Comparison of ENCODE assay signal across 10 mouse cellular contexts in genomic region chr4:62643401-62643800, GRCm38 (mm10).
A peak's percentile ranks its signal among the peaks of the same experiment; 100 is the strongest.
DNase-seq lines count a peak whose midpoint lies in the region; ATAC-seq lines count a peak whose summit lies in the region.
"Had no signal": no experiment of that assay in that cellular context is flagged by ENCODE, and none has a peak within 500 bp of the region (broad histone marks: within the 10 kb centered on the region; RNA-seq: fewer than 3 reads in every experiment).

No protein-coding gene starts in this region.

- H3K4me3 ChIP-seq in heart, embryonic 15.5 days: no peak overlapping the region
- H3K4me3 ChIP-seq: embryonic facial prominence, embryonic 13.5 days had no signal

- H3K36me3 ChIP-seq in heart, embryonic 15.5 days: no peaks in the 10 kb centered on the region
- H3K36me3 ChIP-seq: embryonic facial prominence, embryonic 13.5 days had no signal

- H3K27me3 ChIP-seq in heart, embryonic 15.5 days: no peaks in the 10 kb centered on the region; the same call in 1 of the 2 replicates
- H3K27me3 ChIP-seq: CH12.LX; embryonic facial prominence, embryonic 13.5 days had no signal

- peak overlapping the region; percentile 77 for H3K27ac ChIP-seq in heart, embryonic 15.5 days

- no peaks in the 10 kb centered on the region for H3K9me3 ChIP-seq in heart, embryonic 15.5 days (replicated peaks)
- H3K9me3 ChIP-seq: embryonic facial prominence, embryonic 13.5 days had no signal

- ATAC-seq in heart, embryonic 15.5 days (replicated peaks; ENCODE audit: insufficient number of reproducible peaks, insufficient read depth, low FRiP score, low read depth): no peak

- H3K4me2 ChIP-seq in heart, embryonic 15.5 days: no peak overlapping the region
- H3K4me2 ChIP-seq: embryonic facial prominence, embryonic 13.5 days had no signal

- intact Hi-C loops in heart, postnatal 36 days (cut with DNase I): loop anchor here (2.0 kb wide), 1 partner anchor 21 kb away; no protein-coding TSS in a partner anchor

- peaks cover 47% of the 10 kb centered on the region for H3K4me1 ChIP-seq in heart, embryonic 15.5 days (replicated peaks)

- 67% methylated on average over 8 of the region's 8 CpGs for WGBS in heart, embryonic 15.5 days

- DNase-seq in heart, adult 11 months: peak; percentile 98
- no peak for DNase-seq in heart, postnatal 36 days
- peak; percentile 65 for DNase-seq in adrenal gland, postnatal 14 days
- DNase-seq in kidney, postnatal 36 days: peak; percentile 53 to 62
- no peak for DNase-seq in urinary bladder, postnatal 14 days (ENCODE audit: low spot score)
- no peak for DNase-seq in frontal cortex, postnatal 25 days (ENCODE audit: low spot score in 2 of 2)
- DNase-seq in layer of hippocampus, adult 9-10 months (ENCODE audit: low spot score): no peak

- no peak overlapping the region for H3K9ac ChIP-seq in heart, embryonic 15.5 days

Comparison
In these comparisons a context has a peak if more than half of its experiments do, and no peak if none do; other contexts are left out.
1. DNase-seq: peak in heart, adult 11 months (single experiment), adrenal gland, postnatal 14 days (single experiment) and kidney, postnatal 36 days (2 of 2); none in heart, postnatal 36 days (0 of 2), urinary bladder, postnatal 14 days (single experiment), frontal cortex, postnatal 25 days (0 of 2) and layer of hippocampus, adult 9-10 months (single experiment).